Mouse (Mus musculus): Measurements from ENCODE around the gene Ppp1r14c. TPM values are rescaled to one million over a fixed set of nuclear protein-coding genes. Genes with fewer than 3 reads are reported as not detected.

Ppp1r14c gene
- polyA plus RNA-seq, 1 experiment from 2014 or later = 5.1 TPM

DNA sequence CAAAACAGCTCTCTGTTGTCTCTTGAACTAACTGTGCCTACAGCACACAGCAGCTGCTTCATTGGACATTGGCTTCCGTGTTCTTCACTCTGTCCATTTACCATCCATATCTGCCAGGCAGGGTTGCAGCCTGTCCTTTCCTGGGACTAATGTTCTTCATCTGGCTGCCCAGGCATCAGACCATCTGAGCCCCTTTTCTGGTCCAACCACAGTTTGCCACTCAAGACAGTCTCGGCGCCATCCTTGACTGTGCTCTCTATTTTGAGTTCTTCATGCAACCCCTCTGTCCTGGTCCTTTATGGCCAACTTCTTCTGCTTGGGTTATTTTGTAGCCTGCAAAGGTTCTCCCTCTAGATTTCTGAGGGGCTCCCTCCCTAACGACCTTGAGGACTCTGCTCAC lies 38.5 kb downstream of the Ppp1r14c start:
- Histone ChIP-seq H3K4me3 (no peak overlapping the region), H3K27me3 (no peaks in the 10 kb centered on the region), H3K4me1 (0 out of 2 replicates have a peak, but pooled peaks cover 2% of the 10 kb centered on the region), H3K9me3 (no peaks in the 10 kb centered on the region), H3K4me2 (replicated peaks) (no peak overlapping the region), H3K9ac (no peak overlapping the region), H3K36me3 (no peaks in the 10 kb centered on the region), H3K27ac (no peak overlapping the region)
- no peak for ATAC-seq (ENCODE audit: insufficient number of reproducible peaks, insufficient read depth, low FRiP score, low TSS enrichment)
- 86% methylated on average over 4 of the region's 4 CpGs for WGBS

DNA sequence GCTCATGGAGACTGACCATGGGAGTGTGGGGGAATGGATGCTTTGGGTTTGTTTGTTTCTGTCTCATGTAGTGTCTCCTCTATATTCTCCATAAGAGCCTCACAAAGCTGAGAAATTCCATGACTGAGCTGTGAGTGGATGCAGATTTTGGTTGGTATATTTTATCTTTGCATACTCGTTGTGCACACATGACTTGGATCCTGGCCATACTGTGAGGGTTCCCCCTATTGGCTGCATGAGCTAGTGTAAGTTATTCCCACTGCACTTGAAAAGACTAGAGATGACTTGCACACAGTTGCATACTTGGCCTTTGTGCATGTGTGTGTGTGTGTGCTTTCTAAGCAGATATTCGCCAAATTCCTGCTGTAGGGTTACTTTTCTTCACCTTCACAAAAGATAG lies 40.4 kb downstream of the Ppp1r14c start:
- 86% methylated on average over 2 of the region's 2 CpGs for whole genome bisulfite sequencing
- Histone ChIP-seq H3K9ac (no peak overlapping the region), H3K4me2 (replicated peaks) (no peak overlapping the region), H3K4me1 (0 out of 2 replicates have a peak, but pooled peaks cover 2% of the 10 kb centered on the region), H3K4me3 (no peak overlapping the region), H3K36me3 (no peaks in the 10 kb centered on the region), H3K27ac (no peak overlapping the region), H3K9me3 (no peaks in the 10 kb centered on the region), H3K27me3 (no peaks in the 10 kb centered on the region)
- no peak for ATAC-seq (ENCODE audit: insufficient number of reproducible peaks, insufficient read depth, low FRiP score, low TSS enrichment)

DNA sequence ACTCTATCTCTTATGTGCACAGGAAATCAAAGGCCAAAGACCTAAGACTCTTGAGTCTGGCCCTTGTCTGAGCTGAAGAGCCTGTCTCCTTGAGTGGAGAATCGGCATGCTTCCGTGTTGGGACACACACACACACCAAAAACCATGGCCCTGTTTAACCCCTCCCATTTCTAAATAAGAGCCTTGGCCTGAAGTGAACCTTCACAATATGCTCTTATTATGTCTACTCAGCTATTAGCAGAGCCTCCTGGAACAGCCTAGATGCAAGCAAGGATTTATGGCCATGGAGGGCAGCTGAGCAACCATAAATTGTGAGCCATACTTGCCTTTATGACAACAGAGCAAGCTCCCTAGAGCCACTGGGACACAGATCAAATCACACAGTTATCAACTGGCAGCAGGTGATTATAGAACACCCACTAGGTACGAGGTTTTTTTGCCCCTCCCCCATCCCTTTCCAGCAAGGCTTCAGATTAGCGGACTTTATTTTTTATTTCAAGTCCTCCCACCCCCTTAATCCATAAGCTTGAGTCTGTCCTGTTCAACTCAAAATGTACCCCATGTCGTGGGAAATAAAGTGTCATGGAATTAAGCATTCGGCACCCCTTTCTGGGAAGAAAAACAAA lies 42.3 kb downstream of the Ppp1r14c start:
- WGBS = 72% methylated on average over 6 of the region's 6 CpGs

DNA sequence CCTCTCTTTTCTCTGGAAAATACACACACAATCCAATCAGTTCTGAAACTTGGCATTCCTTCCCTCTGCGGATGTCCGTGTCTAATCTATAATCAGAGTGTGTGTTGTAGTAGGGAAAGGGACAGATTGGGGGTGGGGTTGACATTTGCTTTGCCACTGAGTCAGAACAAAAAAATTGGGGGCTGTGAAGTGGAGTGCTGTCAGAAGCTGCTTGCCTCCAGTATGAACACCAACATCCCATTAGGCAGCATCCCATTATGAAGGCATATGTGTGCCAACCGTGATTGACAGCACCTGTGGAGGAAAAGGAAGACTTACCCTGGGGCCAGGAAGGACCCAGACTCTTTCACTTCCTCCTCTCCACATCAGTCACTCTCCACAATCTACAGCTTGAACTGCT lies 42.8 kb downstream of the Ppp1r14c start:
- Histone ChIP-seq H3K27me3 (no peaks in the 10 kb centered on the region), H3K4me2 (replicated peaks) (no peak overlapping the region), H3K4me3 (no peak overlapping the region), H3K4me1 (0 out of 2 replicates have a peak, but pooled peaks cover 2% of the 10 kb centered on the region), H3K9me3 (no peaks in the 10 kb centered on the region), H3K9ac (no peak overlapping the region), H3K36me3 (no peaks in the 10 kb centered on the region), H3K27ac (no peak overlapping the region)
- ATAC-seq (ENCODE audit: insufficient number of reproducible peaks, insufficient read depth, low FRiP score, low TSS enrichment) = no peak
- 41% methylated on average over 3 of the region's 3 CpGs for WGBS

More for the DNA sequence above, 42.3 kb downstream of the Ppp1r14c start:
- no peak for ATAC-seq (ENCODE audit: insufficient number of reproducible peaks, insufficient read depth, low FRiP score, low TSS enrichment)
- H3K27ac ChIP-seq = no peak overlapping the region
- H3K27me3 ChIP-seq = no peaks in the 10 kb centered on the region
- no peak overlapping the region for H3K4me3 ChIP-seq
- no peaks in the 10 kb centered on the region for H3K9me3 ChIP-seq
- H3K36me3 ChIP-seq = no peaks in the 10 kb centered on the region
- no peak overlapping the region for H3K9ac ChIP-seq
- 0 out of 2 replicates have a peak, but pooled peaks cover 2% of the 10 kb centered on the region for H3K4me1 ChIP-seq
- H3K4me2 ChIP-seq (replicated peaks) = no peak overlapping the region

DNA sequence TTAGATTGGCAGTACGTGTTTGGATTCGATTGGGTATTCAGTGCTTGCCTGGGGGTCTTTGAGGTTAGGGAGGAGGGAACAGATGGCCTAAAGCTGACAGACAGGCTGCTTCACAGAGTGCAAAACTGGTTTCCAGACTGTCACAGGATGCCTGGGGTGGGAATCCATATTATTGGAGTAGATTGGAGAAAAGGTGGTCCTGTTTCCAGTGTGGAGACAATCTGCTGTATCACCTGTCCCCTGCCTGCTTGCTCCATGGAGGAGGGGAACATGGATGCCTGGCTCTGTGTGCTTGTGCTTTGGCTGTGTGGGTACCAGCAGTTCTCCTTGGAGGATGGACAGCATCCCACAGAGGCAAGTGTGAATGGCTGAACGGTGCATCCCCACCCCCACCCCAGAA lies 45.4 kb downstream of the Ppp1r14c start:
- 61% methylated on average over 3 of the region's 3 CpGs for WGBS
- Histone ChIP-seq H3K4me1 (0 out of 2 replicates have a peak, but pooled peaks cover 2% of the 10 kb centered on the region), H3K27ac (no peak overlapping the region), H3K9ac (no peak overlapping the region), H3K4me2 (replicated peaks) (no peak overlapping the region), H3K4me3 (no peak overlapping the region), H3K9me3 (no peaks in the 10 kb centered on the region), H3K27me3 (no peaks in the 10 kb centered on the region), H3K36me3 (no peaks in the 10 kb centered on the region)
- ATAC-seq (ENCODE audit: insufficient number of reproducible peaks, insufficient read depth, low FRiP score, low TSS enrichment) = no peak; the same call in 1 of the 2 replicates

DNA sequence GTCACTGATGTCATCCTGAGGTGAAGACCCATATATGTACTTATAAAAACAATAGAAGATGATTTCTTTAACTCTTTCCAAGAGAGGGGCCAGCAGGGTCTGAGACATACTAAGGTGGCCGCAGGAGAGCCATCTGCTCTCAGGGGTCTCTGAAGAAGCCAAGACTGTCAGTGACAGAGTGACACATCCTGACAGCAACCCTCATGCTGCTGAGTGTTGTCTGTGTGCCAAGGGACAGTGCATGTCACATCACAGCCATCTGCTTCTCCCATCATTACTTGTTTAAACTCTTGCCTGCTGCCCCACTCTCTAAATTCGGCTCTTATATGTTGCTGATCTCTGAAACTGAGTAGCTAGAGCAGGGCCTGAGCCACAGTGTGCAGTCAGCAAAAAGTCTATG lies 45.8 kb downstream of the Ppp1r14c start:
- H3K4me2 ChIP-seq (replicated peaks) = no peak overlapping the region
- 0 out of 2 replicates have a peak, but pooled peaks cover 2% of the 10 kb centered on the region for H3K4me1 ChIP-seq
- H3K9ac ChIP-seq = no peak overlapping the region
- H3K27ac ChIP-seq = no peak overlapping the region
- no peaks in the 10 kb centered on the region for H3K36me3 ChIP-seq
- H3K27me3 ChIP-seq = no peaks in the 10 kb centered on the region
- ATAC-seq (ENCODE audit: insufficient number of reproducible peaks, insufficient read depth, low FRiP score, low TSS enrichment) = no peak
- WGBS = 80% methylated on average over 2 of the region's 2 CpGs
- no peaks in the 10 kb centered on the region for H3K9me3 ChIP-seq
- no peak overlapping the region for H3K4me3 ChIP-seq

DNA sequence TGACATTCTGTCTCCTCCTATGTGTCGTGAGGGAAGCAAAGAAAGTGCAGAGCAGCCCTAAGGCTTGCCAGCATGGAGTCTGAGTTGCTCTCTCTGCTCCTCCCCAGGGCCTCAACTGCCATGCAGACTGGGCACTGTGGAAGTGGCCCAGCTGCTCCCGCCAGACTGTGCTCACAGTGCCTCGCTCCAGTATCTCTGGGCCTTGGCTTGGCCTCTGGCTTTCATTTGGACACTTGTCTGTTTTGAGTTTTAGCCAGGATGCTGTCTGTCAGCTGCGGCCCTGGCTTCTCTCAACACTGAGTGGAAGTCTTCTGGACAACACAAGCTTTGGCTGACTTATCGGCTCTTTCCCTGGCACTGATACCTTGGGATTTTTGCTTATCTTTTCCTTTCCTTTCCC lies 49.0 kb downstream of the Ppp1r14c start:
- Histone ChIP-seq H3K4me3 (no peak overlapping the region), H3K9me3 (no peaks in the 10 kb centered on the region), H3K4me1 (no peaks in the 10 kb centered on the region), H3K4me2 (replicated peaks) (no peak overlapping the region), H3K9ac (no peak overlapping the region), H3K27ac (no peak overlapping the region), H3K36me3 (no peaks in the 10 kb centered on the region), H3K27me3 (no peaks in the 10 kb centered on the region)
- no peak for ATAC-seq (ENCODE audit: insufficient number of reproducible peaks, insufficient read depth, low FRiP score, low TSS enrichment)
- 52% methylated on average over 5 of the region's 5 CpGs for WGBS

DNA sequence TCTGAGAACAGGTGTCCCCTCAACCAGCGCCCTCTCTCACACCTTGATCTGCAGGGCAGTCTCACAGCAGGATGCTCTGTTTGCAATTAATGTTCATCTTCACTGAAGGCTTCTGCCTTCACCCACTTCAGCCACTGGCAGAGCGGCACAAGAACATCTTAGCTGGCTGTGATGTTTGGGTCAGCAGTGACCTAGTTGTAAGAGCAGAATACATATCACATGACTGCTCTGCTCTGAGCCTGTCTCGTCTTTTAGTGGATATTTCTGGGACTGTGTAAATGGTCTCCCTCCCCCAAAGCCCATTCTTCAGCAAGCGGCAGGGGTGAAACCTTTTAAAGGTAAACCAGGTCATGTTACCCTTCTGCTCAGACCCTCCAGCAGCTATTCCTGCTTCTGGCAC lies 50.7 kb downstream of the Ppp1r14c start:
- no peak overlapping the region for H3K4me3 ChIP-seq
- ATAC-seq (ENCODE audit: insufficient number of reproducible peaks, insufficient read depth, low FRiP score, low TSS enrichment) = no peak
- WGBS = 43% methylated on average over 4 of the region's 4 CpGs
- H3K4me2 ChIP-seq (replicated peaks) = no peak overlapping the region
- H3K27ac ChIP-seq = no peak overlapping the region
- no peaks in the 10 kb centered on the region for H3K9me3 ChIP-seq
- H3K27me3 ChIP-seq = no peaks in the 10 kb centered on the region
- H3K36me3 ChIP-seq = no peaks in the 10 kb centered on the region
- no peaks in the 10 kb centered on the region for H3K4me1 ChIP-seq
- H3K9ac ChIP-seq = no peak overlapping the region

DNA sequence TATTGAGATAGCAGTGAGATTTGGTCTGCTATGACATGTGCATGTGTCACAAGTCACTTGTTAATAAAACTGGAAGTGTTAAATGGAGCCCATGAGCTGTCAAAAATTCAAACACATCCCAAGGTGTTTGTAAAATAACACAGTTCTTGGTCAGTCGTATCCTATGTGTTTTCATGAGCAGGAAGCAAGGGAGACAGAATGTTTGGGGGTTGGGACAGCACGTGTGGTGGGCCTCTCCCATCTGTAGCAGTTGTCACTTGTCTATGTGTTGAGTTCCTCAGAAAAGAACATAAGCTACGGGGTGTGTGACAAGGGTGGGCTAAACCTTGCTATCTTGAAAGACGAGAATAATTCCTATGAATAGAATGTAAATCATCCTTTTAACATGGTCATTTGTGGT lies 51.6 kb downstream of the Ppp1r14c start:
- H3K4me1 ChIP-seq = no peaks in the 10 kb centered on the region
- H3K9me3 ChIP-seq = no peaks in the 10 kb centered on the region
- H3K4me2 ChIP-seq (replicated peaks) = no peak overlapping the region
- no peak overlapping the region for H3K4me3 ChIP-seq
- H3K27me3 ChIP-seq = no peaks in the 10 kb centered on the region
- 64% methylated on average over 4 of the region's 4 CpGs for WGBS
- ATAC-seq (ENCODE audit: insufficient number of reproducible peaks, insufficient read depth, low FRiP score, low TSS enrichment) = no peak
- no peak overlapping the region for H3K9ac ChIP-seq
- H3K27ac ChIP-seq = no peak overlapping the region
- no peaks in the 10 kb centered on the region for H3K36me3 ChIP-seq

DNA sequence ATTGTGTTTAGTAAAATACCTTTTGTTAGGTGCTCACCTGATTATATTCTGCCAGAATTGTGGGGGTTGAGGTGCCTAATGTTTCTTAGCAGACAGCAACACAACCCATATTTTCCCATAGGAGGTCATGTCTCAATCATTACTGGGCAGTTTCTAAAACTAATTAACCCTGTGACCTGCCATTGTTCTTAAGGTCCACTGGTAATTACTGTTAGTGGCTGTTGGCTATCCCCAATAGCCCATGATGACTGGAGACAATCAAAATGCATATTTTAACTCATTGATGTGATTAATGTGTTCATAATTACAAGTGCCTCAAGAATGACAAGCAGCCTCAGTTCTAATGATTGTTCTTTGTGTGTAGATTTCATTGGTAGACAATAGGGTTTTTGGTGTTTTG lies 58.2 kb downstream of the Ppp1r14c start:
- Histone ChIP-seq H3K27me3 (no peaks in the 10 kb centered on the region), H3K4me1 (no peaks in the 10 kb centered on the region), H3K9ac (no peak overlapping the region), H3K36me3 (no peaks in the 10 kb centered on the region), H3K9me3 (no peaks in the 10 kb centered on the region), H3K27ac (no peak overlapping the region), H3K4me2 (replicated peaks) (no peak overlapping the region), H3K4me3 (no peak overlapping the region)
- ATAC-seq (ENCODE audit: insufficient number of reproducible peaks, insufficient read depth, low FRiP score, low TSS enrichment) = no peak

DNA sequence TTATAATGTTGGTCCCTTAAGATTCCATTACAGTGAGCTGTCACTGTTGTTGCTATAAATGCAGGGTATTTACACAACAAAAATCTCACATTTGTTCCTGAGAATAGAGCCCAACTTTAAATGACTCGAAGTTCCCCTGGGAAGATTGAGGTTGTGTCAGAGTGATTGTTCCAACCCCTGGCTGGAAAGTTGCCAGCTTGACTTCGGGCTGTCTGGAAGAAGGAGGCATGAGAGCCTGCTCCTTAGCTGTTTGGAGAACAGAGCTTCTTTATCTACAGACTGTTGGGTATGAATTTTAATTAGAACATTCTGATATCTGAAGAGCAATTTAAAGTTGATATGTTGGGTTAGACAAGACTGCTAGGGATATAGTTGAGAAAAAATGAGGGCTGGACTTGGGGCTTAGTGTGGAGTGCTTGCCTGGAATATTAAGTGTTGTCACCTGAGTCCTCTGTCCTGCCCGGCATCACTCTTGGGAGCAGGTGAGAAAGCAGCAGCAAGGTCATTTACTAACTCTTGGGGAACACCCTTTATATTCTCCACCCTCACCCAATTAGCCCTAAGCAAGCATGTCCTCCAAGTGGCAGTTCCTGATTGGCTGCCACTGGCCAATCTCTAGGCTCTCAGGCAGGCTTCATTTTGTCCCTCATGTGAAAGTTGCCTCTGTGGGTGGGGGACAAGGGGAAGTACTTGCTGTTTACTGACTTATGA lies 62.0 kb downstream of the Ppp1r14c start:
- no peaks in the 10 kb centered on the region for H3K36me3 ChIP-seq
- 68% methylated on average over 3 of the region's 3 CpGs for WGBS
- H3K27ac ChIP-seq = no peak overlapping the region
- no peak overlapping the region for H3K4me2 ChIP-seq (replicated peaks)
- H3K9me3 ChIP-seq = no peaks in the 10 kb centered on the region
- H3K4me3 ChIP-seq = no peak overlapping the region
- ATAC-seq (ENCODE audit: insufficient number of reproducible peaks, insufficient read depth, low FRiP score, low TSS enrichment) = no peak
- no peaks in the 10 kb centered on the region for H3K27me3 ChIP-seq
- no peaks in the 10 kb centered on the region for H3K4me1 ChIP-seq
- H3K9ac ChIP-seq = no peak overlapping the region

DNA sequence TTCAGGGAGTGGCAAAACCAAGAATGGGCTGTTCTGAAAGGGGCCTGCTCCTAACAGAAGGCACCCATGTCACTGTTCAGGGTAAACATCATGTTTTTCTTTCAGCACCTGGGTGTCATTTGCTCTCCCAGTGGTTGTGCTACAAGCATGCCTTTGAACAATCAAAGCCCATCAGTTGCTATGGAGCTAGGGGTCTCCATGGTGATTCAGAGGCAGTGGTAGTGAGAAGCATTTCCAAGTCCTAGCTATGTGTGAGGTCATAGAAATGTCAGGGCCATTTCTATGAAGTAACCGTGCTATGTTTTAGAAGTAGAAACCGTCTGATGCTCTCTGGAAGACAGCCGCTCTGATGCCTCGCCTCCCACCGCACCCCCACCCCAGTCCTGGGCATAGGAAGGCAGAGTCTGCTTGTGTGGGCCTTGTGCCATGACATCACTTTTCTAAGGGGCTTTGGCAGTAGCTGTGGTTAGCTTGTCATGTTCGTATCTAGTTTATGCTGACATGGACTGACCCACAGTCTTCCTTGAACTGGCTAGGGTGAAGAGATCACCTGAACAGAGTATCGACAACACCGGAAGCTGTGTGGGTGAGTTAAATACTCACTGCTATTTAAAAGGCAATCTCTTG lies 69.1 kb downstream of the Ppp1r14c start:
- H3K9ac ChIP-seq = no peak overlapping the region
- ATAC-seq (ENCODE audit: insufficient number of reproducible peaks, insufficient read depth, low FRiP score, low TSS enrichment) = no peak
- no peaks in the 10 kb centered on the region for H3K4me1 ChIP-seq
- H3K4me2 ChIP-seq (replicated peaks) = no peak overlapping the region
- H3K27me3 ChIP-seq = no peaks in the 10 kb centered on the region
- H3K9me3 ChIP-seq = peaks cover 3% of the 10 kb centered on the region; the same call in 1 of the 2 replicates
- 90% methylated on average over 8 of the region's 8 CpGs for WGBS
- no peaks in the 10 kb centered on the region for H3K36me3 ChIP-seq
- H3K27ac ChIP-seq = no peak overlapping the region
- no peak overlapping the region for H3K4me3 ChIP-seq

Data from embryonic facial prominence, embryonic 12.5 days (tissue).